Mouse (Mus musculus) kidney, postnatal 10 days (tissue): ENCODE data around the gene Cfap126.

Source experiments
- DNase-seq: peaks from one replicate; pipeline ENCODE4 v3.0.0; 2021; ENCODE audit warnings: mixed read lengths

Gene Cfap126

GRCm38 (mm10) chr1:171096110-171096964 lies 17.4 kb upstream of the Cfap126 start:
- no peak for DNase-seq

GRCm38 (mm10) chr1:171097136-171097535 lies 16.6 kb upstream of the Cfap126 start:
- DNase-seq = no peak

GRCm38 (mm10) chr1:171097612-171098011 lies 16.1 kb upstream of the Cfap126 start:
- DNase-seq = no peak

- DNase-seq = no peak
Observed at GRCm38 (mm10) chr1:171101033-171101432, 12.7 kb upstream of the Cfap126 start.

- DNase-seq = peak; percentile 89
Observed at GRCm38 (mm10) chr1:171101733-171102546, 11.8 kb upstream of the Cfap126 start.

- peak; percentile 88 for DNase-seq
Observed at GRCm38 (mm10) chr1:171102547-171103177, 11.1 kb upstream of the Cfap126 start.

- DNase-seq = peak; percentile 31
Observed at GRCm38 (mm10) chr1:171103179-171103840, 10.4 kb upstream of the Cfap126 start.

GRCm38 (mm10) chr1:171105226-171105625 lies 8.5 kb upstream of the Cfap126 start:
- no peak for DNase-seq

- DNase-seq = no peak
Observed at GRCm38 (mm10) chr1:171109620-171110019, 4.1 kb upstream of the Cfap126 start.

- no peak for DNase-seq
Observed at GRCm38 (mm10) chr1:171110659-171111019, 3.1 kb upstream of the Cfap126 start.

- peak; percentile 95 for DNase-seq
Observed at GRCm38 (mm10) chr1:171111020-171111780, 2.5 kb upstream of the Cfap126 start.

- peak; percentile 76 for DNase-seq
Observed at GRCm38 (mm10) chr1:171111781-171112575, 1.7 kb upstream of the Cfap126 start.

GRCm38 (mm10) chr1:171112986-171113385 lies 732 bp upstream of the Cfap126 start:
- no peak for DNase-seq

- DNase-seq = no peak
Observed at GRCm38 (mm10) chr1:171116280-171116679, 2.6 kb downstream of the Cfap126 start.

- peak; percentile 57 for DNase-seq
Observed at GRCm38 (mm10) chr1:171118269-171118684, 4.6 kb downstream of the Cfap126 start.

GRCm38 (mm10) chr1:171118996-171119395 lies 5.3 kb downstream of the Cfap126 start:
- DNase-seq = no peak

GRCm38 (mm10) chr1:171119405-171119804 lies 5.7 kb downstream of the Cfap126 start:
- no peak for DNase-seq

GRCm38 (mm10) chr1:171120893-171121292 lies 7.2 kb downstream of the Cfap126 start:
- no peak for DNase-seq

GRCm38 (mm10) chr1:171121839-171122238 lies 8.1 kb downstream of the Cfap126 start:
- no peak for DNase-seq

- peak; percentile 57 for DNase-seq
Observed at GRCm38 (mm10) chr1:171122932-171123331, 9.2 kb downstream of the Cfap126 start.

GRCm38 (mm10) chr1:171124398-171124797 lies 10.7 kb downstream of the Cfap126 start:
- DNase-seq = no peak
